Mouse (Mus musculus) c-Kit-negative CD71-positive TER-119-positive erythroid progenitor cells, embryonic 14.5 days (primary cell): ENCODE data around the gene Il17ra.

Experiments used
- DNase-seq: peaks from one replicate; pipeline ENCODE4 v3.0.0-alpha.2; 2013; ENCODE audit warnings: low read depth, low spot score

Il17ra gene

GRCm38 (mm10) chr6:120463086-120463871, at the start of gene Il17ra:
Gene Il17ra (plus strand): TSS chr6:120463247.
- peak; percentile 76 for DNase-seq

GRCm38 (mm10) chr6:120438161-120438560, 24.9 kb upstream of the Il17ra start:
- DNase-seq: no peak

GRCm38 (mm10) chr6:120442171-120442749, 20.8 kb upstream of the Il17ra start:
- DNase-seq: no peak

- DNase-seq: no peak
These were observed 19.4 kb upstream of the Il17ra start for GRCm38 (mm10) chr6:120443363-120444355.

- no peak for DNase-seq
These were observed 12.8 kb upstream of the Il17ra start for GRCm38 (mm10) chr6:120450208-120450607.

- DNase-seq: no peak
These were observed 10.5 kb upstream of the Il17ra start for GRCm38 (mm10) chr6:120452384-120453102.

- DNase-seq: no peak
These were observed 10.0 kb upstream of the Il17ra start for GRCm38 (mm10) chr6:120453103-120453445.

GRCm38 (mm10) chr6:120453556-120453955, 9.5 kb upstream of the Il17ra start:
- no peak for DNase-seq

- DNase-seq: no peak
These were observed 8.4 kb upstream of the Il17ra start for GRCm38 (mm10) chr6:120454627-120455077.

- no peak for DNase-seq
These were observed 6.0 kb upstream of the Il17ra start for GRCm38 (mm10) chr6:120457074-120457473.

GRCm38 (mm10) chr6:120457751-120458150, 5.3 kb upstream of the Il17ra start:
- DNase-seq: no peak

- DNase-seq: no peak
These were observed 1.8 kb upstream of the Il17ra start for GRCm38 (mm10) chr6:120461217-120461616.

GRCm38 (mm10) chr6:120462251-120462650, 796 bp upstream of the Il17ra start:
- no peak for DNase-seq

GRCm38 (mm10) chr6:120463884-120464283, 837 bp downstream of the Il17ra start:
- no peak for DNase-seq

GRCm38 (mm10) chr6:120464406-120464939, 1.4 kb downstream of the Il17ra start:
- no peak for DNase-seq

- no peak for DNase-seq
These were observed 2.3 kb downstream of the Il17ra start for GRCm38 (mm10) chr6:120465393-120465792.

- DNase-seq: no peak
These were observed 3.7 kb downstream of the Il17ra start for GRCm38 (mm10) chr6:120466609-120467329.

- DNase-seq: no peak
These were observed 5.2 kb downstream of the Il17ra start for GRCm38 (mm10) chr6:120468259-120468658.

- no peak for DNase-seq
These were observed 6.2 kb downstream of the Il17ra start for GRCm38 (mm10) chr6:120469268-120469667.

- DNase-seq: no peak
These were observed 6.7 kb downstream of the Il17ra start for GRCm38 (mm10) chr6:120469770-120470169.
